Mouse (Mus musculus) MEL (cell line): Measurements from ENCODE around the gene Slc25a41. TPM values are rescaled to one million over a fixed set of nuclear protein-coding genes. Genes with fewer than 3 reads are reported as not detected.

Source experiments
- DNase-seq: peaks from one replicate; pipeline ENCODE4 v3.0.0; 2011; ENCODE audit warnings: low read depth, low spot score
- H3K27ac ChIP-seq: 2 replicates; pipeline ENCODE4 v1.5.1; 2012; ENCODE audit warnings: low read depth, mild to moderate bottlenecking, control low read depth, low read length, moderate library complexity; ENCODE audit not compliant: control insufficient read depth
- H3K27me3 ChIP-seq, 2 experiments: fragments of 150-350 bp in 1 of 2; sonication (generic) in 1 of 2; 2 replicates each; pipeline ENCODE4 v1.6.1; 2012; ENCODE audit warnings: low read length in 2 of 2, mild to moderate bottlenecking in 2 of 2, improper control_type of control experiment in 1 of 2, moderate library complexity in 1 of 2; ENCODE audit not compliant: insufficient read depth in 2 of 2, control insufficient read depth in 1 of 2
- H3K36me3 ChIP-seq, 2 experiments: 2 replicates each; pipeline ENCODE4 v1.6.1; 2012 to 2014; ENCODE audit warnings: low read length in 2 of 2, improper control_type of control experiment in 1 of 2, inconsistent platforms in 1 of 2, mild to moderate bottlenecking in 1 of 2; ENCODE audit not compliant: insufficient read depth in 2 of 2, control insufficient read depth in 1 of 2
- H3K4me1 ChIP-seq, 2 experiments: fragments of 150-350 bp in 1 of 2; sonication (generic) in 1 of 2; 2 replicates each; pipeline ENCODE4 v1.6.1; 2012; ENCODE audit warnings: low read length in 2 of 2, improper control_type of control experiment in 1 of 2, mild to moderate bottlenecking in 1 of 2; ENCODE audit not compliant: insufficient read depth in 2 of 2, control insufficient read depth in 1 of 2
- H3K4me3 ChIP-seq, 2 experiments: fragments of 150-350 bp in 1 of 2; sonication (generic) in 1 of 2; 2 replicates each; pipeline ENCODE4 v1.5.1; 2012; ENCODE audit warnings: low read depth in 2 of 2, low read length in 2 of 2, mild to moderate bottlenecking in 2 of 2, moderate library complexity in 2 of 2, control low read depth in 1 of 2, improper control_type of control experiment in 1 of 2; ENCODE audit not compliant: control insufficient read depth in 1 of 2, insufficient read depth in 1 of 2
- H3K79me2 ChIP-seq: 2 replicates; pipeline ENCODE4 v1.6.1; 2012; ENCODE audit warnings: mild to moderate bottlenecking, low read length, moderate library complexity; ENCODE audit not compliant: control insufficient read depth, poor library complexity, insufficient read depth
- H3K9ac ChIP-seq: 2 replicates; pipeline ENCODE4 v1.6.1; 2012; ENCODE audit warnings: low read depth, mild to moderate bottlenecking, control low read depth, low read length, moderate library complexity; ENCODE audit not compliant: control insufficient read depth, poor library complexity, severe bottlenecking
- H3K9me3 ChIP-seq: fragments of 150-350 bp; sonication (generic); replicated peaks from 2 replicates; pipeline ENCODE4 v1.6.1; 2012; ENCODE audit warnings: mild to moderate bottlenecking, low read length, improper control_type of control experiment, moderate library complexity; ENCODE audit not compliant: insufficient read depth
- CTCF ChIP-seq, 3 experiments: IDR thresholded peaks in 2 of 3; conservative IDR thresholded peaks in 1 of 3; 2 replicates each; pipeline ENCODE4 v1.5.1; 2011 to 2012; ENCODE audit warnings: low read length in 3 of 3, low read depth in 2 of 3, mild to moderate bottlenecking in 2 of 3, improper control_type of control experiment in 1 of 3, inconsistent platforms in 1 of 3, mixed read lengths in 1 of 3, moderate library complexity in 1 of 3; ENCODE audit not compliant: control insufficient read depth in 1 of 3, insufficient read depth in 1 of 3, poor library complexity in 1 of 3, severe bottlenecking in 1 of 3
- E2F4 ChIP-seq: IDR thresholded peaks from 2 replicates; pipeline ENCODE4 v1.6.1; 2011; ENCODE audit warnings: low read depth, low read length, improper control_type of control experiment, borderline replicate concordance
- GABPA ChIP-seq: IDR thresholded peaks from 2 replicates; pipeline ENCODE4 v1.6.1; 2012; ENCODE audit warnings: low read depth, mild to moderate bottlenecking, inconsistent platforms, low read length, improper control_type of control experiment, moderate library complexity
- MAFK ChIP-seq: IDR thresholded peaks from 2 replicates; pipeline ENCODE4 v1.6.1; 2011; ENCODE audit warnings: low read depth, mild to moderate bottlenecking, low read length, improper control_type of control experiment, borderline replicate concordance
- MAX ChIP-seq: IDR thresholded peaks from 2 replicates; pipeline ENCODE4 v1.6.1; 2011; ENCODE audit warnings: low read length, improper control_type of control experiment
- MEF2A ChIP-seq: IDR thresholded peaks from 2 replicates; pipeline ENCODE4 v1.6.1; 2014; ENCODE audit warnings: low read depth, mild to moderate bottlenecking, inconsistent platforms, low read length, improper control_type of control experiment; ENCODE audit not compliant: poor library complexity, insufficient replicate concordance, severe bottlenecking; ENCODE audit errors: extremely low read depth
- MXI1 ChIP-seq: IDR thresholded peaks from 2 replicates; pipeline ENCODE4 v1.6.1; 2011; ENCODE audit warnings: mild to moderate bottlenecking, low read depth, low read length, improper control_type of control experiment
- MYC ChIP-seq: IDR thresholded peaks from 2 replicates; pipeline ENCODE4 v1.6.1; 2011; ENCODE audit warnings: low read depth, mild to moderate bottlenecking, low read length, improper control_type of control experiment, moderate library complexity
- NELFE ChIP-seq: IDR thresholded peaks from 2 replicates; pipeline ENCODE4 v1.6.1; 2011; ENCODE audit warnings: low read depth, low read length, improper control_type of control experiment
- NRF1 ChIP-seq: IDR thresholded peaks from 2 replicates; pipeline ENCODE4 v1.6.1; 2014; ENCODE audit warnings: low read depth, mild to moderate bottlenecking, inconsistent platforms, low read length, improper control_type of control experiment, moderate library complexity; ENCODE audit not compliant: poor library complexity, insufficient read depth, severe bottlenecking
- SIN3A ChIP-seq: IDR thresholded peaks from 2 replicates; pipeline ENCODE4 v1.6.1; 2012; ENCODE audit warnings: low read length, improper control_type of control experiment, inconsistent platforms
- SMC3 ChIP-seq: IDR thresholded peaks from 2 replicates; pipeline ENCODE4 v1.6.1; 2011; ENCODE audit warnings: low read depth, low read length, improper control_type of control experiment
- TCF12 ChIP-seq: IDR thresholded peaks from 2 replicates; pipeline ENCODE4 v1.6.1; 2014; ENCODE audit warnings: low read depth, mild to moderate bottlenecking, inconsistent platforms, low read length, improper control_type of control experiment, moderate library complexity
- USF1 ChIP-seq: IDR thresholded peaks from 2 replicates; pipeline ENCODE4 v1.6.1; 2014; ENCODE audit warnings: low read depth, mild to moderate bottlenecking, inconsistent platforms, low read length, improper control_type of control experiment, moderate library complexity
- ZC3H11A ChIP-seq: IDR thresholded peaks from 2 replicates; pipeline ENCODE4 v1.6.1; 2012; ENCODE audit warnings: low read depth, mild to moderate bottlenecking, inconsistent platforms, low read length, improper control_type of control experiment
- polyA plus RNA-seq, 2 experiments: library from polyadenylated mRNA; stranded (reverse) in 1 of 2; unstranded in 1 of 2; fragments of >175 nt in 1 of 2; fragments of >200 nt in 1 of 2; gene quantifications; 2 replicates each; pipeline versions ENCODE4 v1.2.1 to v1.2.4; 2012; ENCODE audit warnings: low replicate concordance in 2 of 2, low read depth in 1 of 2; ENCODE audit not compliant: insufficient read length in 2 of 2, insufficient read depth in 1 of 2, missing spikeins in 1 of 2
- total RNA-seq: library from RNA; depleted of rRNA; stranded (reverse); fragments of 300-350 nt; gene quantifications from 2 replicates; pipeline ENCODE4 v1.2.3, GENCODE M21; 2012

Slc25a41 gene
- total and polyA plus RNA-seq, 3 experiments = 0.08 to 0.15 TPM; not detected in 1

DNA sequence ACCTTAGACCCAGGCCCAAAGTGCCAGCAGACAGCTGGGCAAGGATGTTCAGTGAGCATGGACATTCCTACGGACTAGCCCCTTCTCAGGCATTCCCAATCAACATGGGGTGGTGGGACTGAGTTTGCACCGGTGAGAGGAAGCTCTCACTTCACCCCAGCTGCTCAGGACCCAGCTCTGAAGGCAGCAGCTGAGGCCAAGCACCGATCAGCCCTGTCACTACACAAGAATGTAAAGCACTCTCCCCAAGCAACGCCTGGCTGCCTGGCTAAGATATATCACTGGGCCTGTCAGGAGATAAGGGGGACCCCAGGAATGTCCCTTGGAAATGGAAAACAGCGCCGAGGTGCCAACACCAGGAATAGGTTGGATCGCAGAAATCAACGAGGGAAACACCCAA is 40.2 kb downstream of the Slc25a41 start:
- no peak for DNase-seq
- Histone ChIP-seq H3K36me3 (peaks cover 2 to 15% of the 10 kb centered on the region in 2 experiments; a peak in 3 of 4 replicates), H3K4me3 (no peak overlapping the region)

DNA sequence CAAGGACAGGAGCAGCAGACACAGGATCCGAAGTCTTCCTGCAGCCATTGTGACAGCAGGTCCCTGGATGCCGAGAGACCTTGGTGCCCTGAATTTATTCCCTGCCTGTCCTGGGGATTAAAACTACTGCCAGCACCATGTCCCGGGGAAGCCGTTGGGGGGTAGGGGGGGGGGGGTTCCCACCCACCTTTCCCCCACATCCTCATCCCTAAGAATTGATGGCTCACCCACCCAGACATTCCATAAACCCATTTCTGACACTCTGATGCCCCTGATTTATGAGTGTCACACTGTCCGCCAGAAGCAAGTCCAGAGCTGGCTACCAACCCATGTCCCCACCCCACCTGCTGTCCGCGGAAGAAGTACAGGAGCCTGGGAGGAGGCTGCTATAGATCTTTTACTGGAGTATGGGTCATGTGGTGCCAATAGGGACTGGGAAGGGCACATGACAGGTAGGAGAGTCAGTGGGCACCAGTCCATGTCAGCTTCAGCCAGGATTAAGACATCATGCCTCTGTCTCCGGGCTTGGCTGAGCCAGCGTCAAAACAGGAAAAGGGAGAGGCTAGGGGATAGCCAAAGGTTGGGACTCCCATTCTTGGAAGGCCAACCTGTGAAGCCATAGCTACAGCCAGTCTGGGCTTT is 41.4 kb downstream of the Slc25a41 start, which contains the start of gene Pspn:
Gene Pspn (minus strand): TSS at position 51 of the 642 bp plus-strand sequence.
- no peaks in the 10 kb centered on the region for H3K9me3 ChIP-seq
- H3K36me3 ChIP-seq = peaks cover 2 to 15% of the 10 kb centered on the region in 2 experiments; a peak in 3 of 4 replicates
- H3K27ac ChIP-seq = no peak within 1 kb of the TSS
- no peaks in the 10 kb centered on the region for H3K27me3 ChIP-seq
- H3K79me2 ChIP-seq = no peaks in the 10 kb centered on the region
- no peak within 1 kb of the TSS for H3K9ac ChIP-seq
- H3K4me3 ChIP-seq = no peak within 1 kb of the TSS
- peaks cover 3 to 28% of the 10 kb centered on the region in 2 experiments; a peak in 3 of 4 replicates for H3K4me1 ChIP-seq
- no peak for DNase-seq
- TF ChIP-seq TCF12 (no peak), MAX (no peak)

More for the DNA sequence above, 40.2 kb downstream of the Slc25a41 start:
- Histone ChIP-seq H3K27ac (no peak overlapping the region), H3K9me3 (no peaks in the 10 kb centered on the region)
- no peak for TF ChIP-seq SMC3
- TF ChIP-seq NRF1 = no peak
- TF ChIP-seq ZC3H11A = no peak
- no peak for TF ChIP-seq CTCF (IDR thresholded peaks at IDR 0.05 in 2 of 3, conservative IDR thresholded peaks at IDR 0.05 in 1 of 3; ENCODE audit: control insufficient read depth in 1 of 3, insufficient read depth in 1 of 3, low read depth in 2 of 3, low read length in 3 of 3, poor library complexity in 1 of 3, severe bottlenecking in 1 of 3)
- TF ChIP-seq MEF2A = no peak
- TF ChIP-seq SIN3A = no peak
- TF ChIP-seq MXI1 = no peak
- no peak for TF ChIP-seq MAFK
- no peak for TF ChIP-seq GABPA
- TF ChIP-seq, all 39 proteins: peak for 0
- Histone ChIP-seq H3K4me1 (peaks cover 3 to 28% of the 10 kb centered on the region in 2 experiments; a peak in 3 of 4 replicates), H3K9ac (no peak overlapping the region), H3K27me3 (no peaks in the 10 kb centered on the region), H3K79me2 (no peaks in the 10 kb centered on the region)

DNA sequence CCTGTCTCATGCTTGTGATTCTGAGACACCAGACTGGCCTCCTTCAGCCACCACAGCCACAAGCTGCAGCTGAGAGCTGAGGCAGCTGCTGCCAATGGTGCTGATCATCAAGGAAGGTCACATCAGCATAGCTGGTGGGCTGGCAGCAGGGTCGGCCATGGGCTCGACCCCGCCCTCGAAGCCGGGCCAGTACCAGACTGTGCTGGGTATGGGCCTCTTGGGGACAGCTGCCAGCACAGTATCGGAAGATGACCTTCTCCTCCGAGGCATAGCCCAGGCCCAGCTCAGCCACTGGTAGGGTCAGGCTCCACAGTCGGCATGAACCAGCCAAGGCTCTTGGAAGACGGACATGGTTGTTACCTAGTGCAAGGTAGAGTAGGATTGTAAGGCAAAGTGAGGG is 42.0 kb downstream of the Slc25a41 start:
- Histone ChIP-seq H3K36me3 (peaks cover 2 to 12% of the 10 kb centered on the region in 2 experiments; a peak in 3 of 4 replicates), H3K9me3 (no peaks in the 10 kb centered on the region), H3K27ac (no peak overlapping the region), H3K9ac (no peak overlapping the region), H3K79me2 (no peaks in the 10 kb centered on the region), H3K4me3 (no peak overlapping the region), H3K4me1 (peaks cover 3 to 24% of the 10 kb centered on the region in 2 experiments; a peak in 3 of 4 replicates), H3K27me3 (no peaks in the 10 kb centered on the region)
- TF ChIP-seq MXI1 (no peak), MYC (no peak), USF1 (no peak), NELFE (no peak), E2F4 (no peak), MAX (no peak)
- no peak for DNase-seq
